Mouse (Mus musculus) heart, postnatal 0 days (tissue): ENCODE results near the gene Gm42688. TPM values are rescaled to one million over a fixed set of nuclear protein-coding genes. Genes with fewer than 3 reads are reported as not detected.
A peak's percentile ranks its signal among the peaks of the same experiment; 100 is the strongest.

Source experiments
- ATAC-seq: fragments of 200-750 bp; cut with Nextera tagmentation; 2 replicates; pipeline ENCODE4 v1.8.0; 2017; ENCODE audit warnings: low read depth, moderate number of reproducible peaks, moderate library complexity; ENCODE audit not compliant: insufficient read depth
- DNase-seq: peaks from one replicate; pipeline ENCODE4 v3.0.0-alpha.2; 2016; ENCODE audit warnings: low spot score
- H3K27ac ChIP-seq: fragments of 300-500 bp; sonication (generic); 2 replicates; pipeline ENCODE4 v1.5.1; 2014; ENCODE audit warnings: low read depth, mild to moderate bottlenecking
- H3K27me3 ChIP-seq: fragments of 300-500 bp; sonication (generic); 2 replicates; pipeline ENCODE4 v1.6.1; 2014; ENCODE audit warnings: low read length, mixed read lengths; ENCODE audit not compliant: control insufficient read depth, insufficient read depth
- H3K36me3 ChIP-seq: fragments of 300-500 bp; sonication (generic); replicated peaks from 2 replicates; pipeline ENCODE4 v1.6.1; 2014; ENCODE audit warnings: low read length, mixed read lengths; ENCODE audit not compliant: control insufficient read depth, insufficient read depth
- H3K4me1 ChIP-seq: fragments of 300-500 bp; sonication (generic); 2 replicates; pipeline ENCODE4 v1.6.1; 2014; ENCODE audit warnings: antibody characterized with exemption; ENCODE audit not compliant: control insufficient read depth, insufficient read depth
- H3K4me2 ChIP-seq: fragments of 300-500 bp; sonication (generic); 2 replicates; pipeline ENCODE4 v1.6.1; 2014; ENCODE audit warnings: low read depth, mild to moderate bottlenecking, low read length, moderate library complexity
- H3K4me3 ChIP-seq: fragments of 300-500 bp; sonication (generic); 2 replicates; pipeline ENCODE4 v1.5.1; 2014; ENCODE audit warnings: low read depth, low read length
- H3K9ac ChIP-seq: fragments of 300-500 bp; sonication (generic); replicated peaks from 2 replicates; pipeline ENCODE4 v1.6.1; 2014; ENCODE audit warnings: low read depth, low read length, mixed read lengths
- H3K9me3 ChIP-seq: fragments of 300-500 bp; sonication (generic); replicated peaks from 2 replicates; pipeline ENCODE4 v1.6.1; 2016; ENCODE audit warnings: low read length; ENCODE audit not compliant: control insufficient read depth
- CTCF ChIP-seq: IDR thresholded peaks from 2 replicates; pipeline ENCODE4 v1.5.1; 2016; ENCODE audit warnings: antibody characterized with exemption, control low read depth, low read depth
- EP300 ChIP-seq: IDR thresholded peaks from 2 replicates; pipeline ENCODE4 v1.6.1; 2016; ENCODE audit warnings: antibody characterized with exemption, low read depth
- whole genome bisulfite sequencing: fragments of 180-500 bp; shearing (Covaris S2); extraction: QIAGEN DNeasy Blood & Tissue Kit; methylation state at CpG from one replicate; pipeline ENCODE4 v1.1.7; 2014; 5-methylcytosine and 5-hydroxymethylcytosine counted together
- polyA plus RNA-seq: library from polyadenylated mRNA; unstranded; fragments of >200 nt; fragmentation: Nextera tagmentation; extraction: Ambion mirVana; gene quantifications from 2 replicates; pipeline ENCODE4 v1.2.1, GENCODE M21; 2015
- total RNA-seq: library from RNA; depleted of rRNA; stranded (reverse); fragments of >200 nt; gene quantifications from 2 replicates; pipeline ENCODE4 v1.2.3, GENCODE M21; 2014; ENCODE audit warnings: low replicate concordance

Gene Gm42688
- total and polyA plus RNA-seq, 2 experiments from 2014 or later: 1.4 to 3.4 TPM

- Histone ChIP-seq H3K4me3 (no peak overlapping the region), H3K27ac (no peak overlapping the region), H3K36me3 (no peaks in the 10 kb centered on the region), H3K9me3 (no peaks in the 10 kb centered on the region), H3K4me2 (no peak overlapping the region), H3K4me1 (0 out of 2 replicates have a peak, but pooled peaks cover 10% of the 10 kb centered on the region), H3K9ac (no peak overlapping the region), H3K27me3 (peaks cover 4% of the 10 kb centered on the region; the same call in 1 of the 2 replicates)
- ATAC-seq (no peak), DNase-seq (no peak)
- WGBS: 65% methylated on average over 2 of the region's 2 CpGs
- TF ChIP-seq EP300 (no peak), CTCF (no peak)
Measured at GRCm38 (mm10) chr6:83098411-83098810, 3.0 kb upstream of the Gm42688 start.

- Histone ChIP-seq H3K9ac (peak overlapping the region; percentile 75), H3K4me2 (peak overlapping the region; percentile 97), H3K27ac (peak overlapping the region; percentile 85), H3K36me3 (peaks cover 8% of the 10 kb centered on the region), H3K9me3 (no peaks in the 10 kb centered on the region), H3K4me3 (peak overlapping the region; percentile 72), H3K4me1 (0 out of 2 replicates have a peak, but pooled peaks cover 10% of the 10 kb centered on the region), H3K27me3 (no peaks in the 10 kb centered on the region)
- peak; percentile 84 for ATAC-seq
- WGBS: under 1% methylated on average over 60 of the region's 74 CpGs
- TF ChIP-seq CTCF (peak; percentile 56), EP300 (no peak)
- DNase-seq: peak; percentile 55
Measured at GRCm38 (mm10) chr6:83101688-83102556, 505 bp downstream of the Gm42688 start.

- H3K4me3 ChIP-seq: no peak overlapping the region
Measured at GRCm38 (mm10) chr6:83103130-83103650, 1.8 kb downstream of the Gm42688 start.

GRCm38 (mm10) chr6:83104158-83104557 is 2.7 kb downstream of the Gm42688 start:
- H3K27ac ChIP-seq: no peak overlapping the region
- H3K27me3 ChIP-seq: no peaks in the 10 kb centered on the region
- no peak overlapping the region for H3K4me2 ChIP-seq
- TF ChIP-seq EP300 (no peak), CTCF (no peak)
- no peak for DNase-seq
- no peak for ATAC-seq
- no peak overlapping the region for H3K4me3 ChIP-seq
- WGBS: 76% methylated on average over 4 of the region's 4 CpGs
- H3K36me3 ChIP-seq: peaks cover 8% of the 10 kb centered on the region
- H3K4me1 ChIP-seq: peaks cover 17% of the 10 kb centered on the region
- no peak overlapping the region for H3K9ac ChIP-seq
- no peaks in the 10 kb centered on the region for H3K9me3 ChIP-seq

More at GRCm38 (mm10) chr6:83103130-83103650, 1.8 kb downstream of the Gm42688 start:
- peaks cover 13% of the 10 kb centered on the region for H3K4me1 ChIP-seq
- ATAC-seq: no peak
- no peak for DNase-seq
- no peaks in the 10 kb centered on the region for H3K27me3 ChIP-seq
- peak overlapping the region; percentile 97 for H3K4me2 ChIP-seq
- H3K9me3 ChIP-seq: no peaks in the 10 kb centered on the region
- WGBS: 58% methylated on average over 11 of the region's 11 CpGs
- H3K27ac ChIP-seq: no peak overlapping the region
- TF ChIP-seq EP300 (no peak), CTCF (no peak)
- peaks cover 8% of the 10 kb centered on the region for H3K36me3 ChIP-seq
- peak overlapping the region; percentile 75 for H3K9ac ChIP-seq

GRCm38 (mm10) chr6:83107566-83108400 is 6.4 kb downstream of the Gm42688 start:
- WGBS: 39% methylated on average over 13 of the region's 13 CpGs
- TF ChIP-seq CTCF (peak; percentile 73), EP300 (no peak)
- Histone ChIP-seq H3K27me3 (no peaks in the 10 kb centered on the region), H3K9ac (0 out of 2 replicates have a peak overlapping the region, but pooled peaks have one; percentile 84), H3K9me3 (no peaks in the 10 kb centered on the region), H3K27ac (peak overlapping the region; percentile 89; the same call in 1 of the 2 replicates), H3K4me1 (peaks cover 23% of the 10 kb centered on the region), H3K36me3 (peaks cover 14% of the 10 kb centered on the region), H3K4me3 (no peak overlapping the region), H3K4me2 (peak overlapping the region; percentile 89)
- ATAC-seq: 0 out of 2 replicates have a peak, but pooled peaks have one; percentile 24
- peak; percentile 77 for DNase-seq
